Mouse (Mus musculus) gastrocnemius, postnatal 4 days (tissue): Measurements from ENCODE around the gene Ptafr. TPM values are rescaled to one million over a fixed set of nuclear protein-coding genes. Genes with fewer than 3 reads are reported as not detected.

Source experiments
- DNase-seq, 2 experiments: peaks; one replicate each; pipeline ENCODE4 v3.0.0; 2021 to 2022; ENCODE audit warnings: low spot score in 2 of 2, mixed read lengths in 2 of 2
- total RNA-seq, 2 experiments: library from RNA; stranded (reverse); gene quantifications; 2 replicates each; pipeline ENCODE4 v1.2.3; 2021

Ptafr gene
- total RNA-seq, 2 experiments from 2014 or later: 3.5 to 3.9 TPM

- no peak for DNase-seq
Observed at GRCm38 (mm10) chr4:132610301-132610984, 46.6 kb downstream of the Ptafr start.

- no peak for DNase-seq
Observed at GRCm38 (mm10) chr4:132611320-132611719, 47.5 kb downstream of the Ptafr start.

GRCm38 (mm10) chr4:132617873-132618272 lies 54.0 kb downstream of the Ptafr start:
- no peak for DNase-seq

- no peak for DNase-seq
Observed at GRCm38 (mm10) chr4:132618850-132619375, 55.0 kb downstream of the Ptafr start.

GRCm38 (mm10) chr4:132620134-132620533 lies 56.3 kb downstream of the Ptafr start:
- no peak for DNase-seq

- DNase-seq: no peak
Observed at GRCm38 (mm10) chr4:132621287-132622068, 57.6 kb downstream of the Ptafr start.

GRCm38 (mm10) chr4:132624034-132624657 lies 60.3 kb downstream of the Ptafr start:
- no peak for DNase-seq

- peak in 1 of 2 experiments; percentile 58 for DNase-seq
Observed at GRCm38 (mm10) chr4:132628830-132629229, 65.0 kb downstream of the Ptafr start.

Other genes with a start within 250 kb of the Ptafr start
- 10 to 100 TPM; 25.0 to 26.6 TPM for gene Trnau1ap, start 234.5 kb upstream of the Ptafr start, total RNA-seq
- 10 to 100 TPM; 25.3 to 27.7 TPM for gene Rcc1, start 210.5 kb upstream of the Ptafr start, total RNA-seq
- gene Phactr4, start 141.6 kb upstream of the Ptafr start, total RNA-seq: 10 to 100 TPM; 25.3 to 25.9 TPM
- 1 to 10 TPM; 6.9 to 7.0 TPM for gene Med18, start 100.1 kb upstream of the Ptafr start, total RNA-seq
- gene Sesn2, start 53.6 kb upstream of the Ptafr start, total RNA-seq: 1 to 10 TPM; 2.0 to 2.8 TPM
- gene Atpif1, start 30.4 kb upstream of the Ptafr start, total RNA-seq: 100 to 1,000 TPM; 213 to 218 TPM
- gene Dnajc8, start 28.5 kb upstream of the Ptafr start, total RNA-seq: 10 to 100 TPM; 71.4 to 79.4 TPM
- 10 to 100 TPM; 22.2 to 23.6 TPM for gene Eya3, start 74.9 kb downstream of the Ptafr start, total RNA-seq
- 1 to 10 TPM; 2.8 to 5.3 TPM for gene Xkr8, start 168.5 kb downstream of the Ptafr start, total RNA-seq
- gene Smpdl3b, start 193.2 kb downstream of the Ptafr start, total RNA-seq: 1 to 10 TPM; 2.3 to 2.6 TPM
- 10 to 100 TPM; 25.0 to 25.9 TPM for gene Rpa2, start 204.3 kb downstream of the Ptafr start, total RNA-seq
- 1 to 10 TPM; 3.2 to 3.4 TPM for gene Themis2, start 232.3 kb downstream of the Ptafr start, total RNA-seq